Mouse (Mus musculus) urinary bladder, postnatal 25 days (tissue): Measurements from ENCODE around the gene Armc9.

Experiments
- DNase-seq: peaks from one replicate; pipeline ENCODE4 v3.0.0; 2022; ENCODE audit warnings: low spot score

Gene Armc9

GRCm38 (mm10) chr1:86154133-86154823, at the start of gene Armc9:
TSS of gene Armc9 (plus strand) at chr1:86154780.
- DNase-seq, result peak; percentile 90

GRCm38 (mm10) chr1:86105054-86105453, 49.5 kb upstream of the Armc9 start:
- DNase-seq, result no peak

- peak; percentile 7 for DNase-seq
Observed at GRCm38 (mm10) chr1:86111779-86112178, 42.8 kb upstream of the Armc9 start, which contains the start of gene Htr2b. TSS of gene Htr2b (minus strand) at chr1:86111970.

- DNase-seq, result no peak
Observed at GRCm38 (mm10) chr1:86114141-86114540, 40.4 kb upstream of the Armc9 start.

- DNase-seq, result no peak
Observed at GRCm38 (mm10) chr1:86119549-86119948, 35.0 kb upstream of the Armc9 start.

GRCm38 (mm10) chr1:86126036-86126435, 28.5 kb upstream of the Armc9 start:
- no peak for DNase-seq

- no peak for DNase-seq
Observed at GRCm38 (mm10) chr1:86133337-86133736, 21.2 kb upstream of the Armc9 start, which contains the start of gene Gm21972. TSS of gene Gm21972 (plus strand) at chr1:86133637.

- DNase-seq, result no peak
Observed at GRCm38 (mm10) chr1:86135315-86135714, 19.3 kb upstream of the Armc9 start.

- DNase-seq, result no peak
Observed at GRCm38 (mm10) chr1:86141081-86141480, 13.5 kb upstream of the Armc9 start.

- no peak for DNase-seq
Observed at GRCm38 (mm10) chr1:86143165-86143564, 11.4 kb upstream of the Armc9 start.

- DNase-seq, result no peak
Observed at GRCm38 (mm10) chr1:86144001-86144944, 10.3 kb upstream of the Armc9 start.

GRCm38 (mm10) chr1:86146293-86146692, 8.3 kb upstream of the Armc9 start:
- no peak for DNase-seq

GRCm38 (mm10) chr1:86147557-86147956, 7.0 kb upstream of the Armc9 start:
- DNase-seq, result peak; percentile 19

GRCm38 (mm10) chr1:86148161-86148560, 6.4 kb upstream of the Armc9 start:
- no peak for DNase-seq

GRCm38 (mm10) chr1:86150929-86151328, 3.7 kb upstream of the Armc9 start:
- no peak for DNase-seq

GRCm38 (mm10) chr1:86151376-86151775, 3.2 kb upstream of the Armc9 start:
- DNase-seq, result no peak

- DNase-seq, result no peak
Observed at GRCm38 (mm10) chr1:86152618-86153017, 2.0 kb upstream of the Armc9 start.

- no peak for DNase-seq
Observed at GRCm38 (mm10) chr1:86154824-86155164, 214 bp downstream of the Armc9 start.

- no peak for DNase-seq
Observed at GRCm38 (mm10) chr1:86156075-86156474, 1.5 kb downstream of the Armc9 start.

GRCm38 (mm10) chr1:86156595-86156994, 2.0 kb downstream of the Armc9 start:
- DNase-seq, result no peak

GRCm38 (mm10) chr1:86160059-86160458, 5.5 kb downstream of the Armc9 start:
- no peak for DNase-seq

- DNase-seq, result no peak
Observed at GRCm38 (mm10) chr1:86160479-86160878, 5.9 kb downstream of the Armc9 start.

GRCm38 (mm10) chr1:86161061-86161460, 6.5 kb downstream of the Armc9 start:
- no peak for DNase-seq
